Mouse (Mus musculus): Measurements from ENCODE around the gene Itpa.

DNA sequence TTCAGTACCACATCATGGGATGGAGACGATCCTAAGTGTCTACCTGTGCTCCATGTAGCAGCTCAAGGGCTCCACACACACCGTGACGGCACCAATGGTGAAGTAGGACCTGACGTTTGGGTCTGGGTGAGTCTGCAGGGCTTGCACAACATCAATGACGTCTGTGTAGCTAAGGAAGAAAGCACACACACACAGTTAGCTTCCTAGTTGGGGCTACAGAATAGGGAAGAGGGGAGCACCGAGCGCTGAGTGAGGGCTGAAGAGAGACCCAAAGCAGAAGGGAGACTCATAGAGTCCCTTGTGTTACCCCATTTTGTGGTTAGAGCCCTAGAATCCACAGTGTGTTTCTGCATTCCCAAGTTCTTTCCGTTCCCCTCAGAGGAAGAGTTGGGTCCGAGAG is 63.3 kb downstream of the Itpa start:
- TF ChIP-seq ETS1 (conservative IDR thresholded peaks at IDR 0.05; ENCODE audit: low read depth, low read length): no peak
- no peak for TF ChIP-seq CTCF (conservative IDR thresholded peaks at IDR 0.05 in 1 of 2, IDR thresholded peaks at IDR 0.05 in 1 of 2; ENCODE audit: low read depth in 2 of 2, low read length in 2 of 2)
- no peak for TF ChIP-seq USF1 (IDR thresholded peaks at IDR 0.05; ENCODE audit: low read depth, low read length)
